Mouse (Mus musculus) MEL (cell line): ENCODE results near the gene Lrfn3. TPM values are rescaled to one million over a fixed set of nuclear protein-coding genes. Genes with fewer than 3 reads are reported as not detected.

ENCODE experiments used
- DNase-seq: peaks from one replicate; pipeline ENCODE4 v3.0.0; 2011; ENCODE audit warnings: low read depth, low spot score
- H3K27ac ChIP-seq: 2 replicates; pipeline ENCODE4 v1.5.1; 2012; ENCODE audit warnings: low read depth, mild to moderate bottlenecking, control low read depth, low read length, moderate library complexity; ENCODE audit not compliant: control insufficient read depth
- H3K27me3 ChIP-seq, 2 experiments: fragments of 150-350 bp in 1 of 2; sonication (generic) in 1 of 2; 2 replicates each; pipeline ENCODE4 v1.6.1; 2012; ENCODE audit warnings: low read length in 2 of 2, mild to moderate bottlenecking in 2 of 2, improper control_type of control experiment in 1 of 2, moderate library complexity in 1 of 2; ENCODE audit not compliant: insufficient read depth in 2 of 2, control insufficient read depth in 1 of 2
- H3K36me3 ChIP-seq, 2 experiments: 2 replicates each; pipeline ENCODE4 v1.6.1; 2012 to 2014; ENCODE audit warnings: low read length in 2 of 2, improper control_type of control experiment in 1 of 2, inconsistent platforms in 1 of 2, mild to moderate bottlenecking in 1 of 2; ENCODE audit not compliant: insufficient read depth in 2 of 2, control insufficient read depth in 1 of 2
- H3K4me1 ChIP-seq, 2 experiments: fragments of 150-350 bp in 1 of 2; sonication (generic) in 1 of 2; 2 replicates each; pipeline ENCODE4 v1.6.1; 2012; ENCODE audit warnings: low read length in 2 of 2, improper control_type of control experiment in 1 of 2, mild to moderate bottlenecking in 1 of 2; ENCODE audit not compliant: insufficient read depth in 2 of 2, control insufficient read depth in 1 of 2
- H3K4me3 ChIP-seq, 2 experiments: fragments of 150-350 bp in 1 of 2; sonication (generic) in 1 of 2; 2 replicates each; pipeline ENCODE4 v1.5.1; 2012; ENCODE audit warnings: low read depth in 2 of 2, low read length in 2 of 2, mild to moderate bottlenecking in 2 of 2, moderate library complexity in 2 of 2, control low read depth in 1 of 2, improper control_type of control experiment in 1 of 2; ENCODE audit not compliant: control insufficient read depth in 1 of 2, insufficient read depth in 1 of 2
- H3K79me2 ChIP-seq: 2 replicates; pipeline ENCODE4 v1.6.1; 2012; ENCODE audit warnings: mild to moderate bottlenecking, low read length, moderate library complexity; ENCODE audit not compliant: control insufficient read depth, poor library complexity, insufficient read depth
- H3K9ac ChIP-seq: 2 replicates; pipeline ENCODE4 v1.6.1; 2012; ENCODE audit warnings: low read depth, mild to moderate bottlenecking, control low read depth, low read length, moderate library complexity; ENCODE audit not compliant: control insufficient read depth, poor library complexity, severe bottlenecking
- H3K9me3 ChIP-seq: fragments of 150-350 bp; sonication (generic); replicated peaks from 2 replicates; pipeline ENCODE4 v1.6.1; 2012; ENCODE audit warnings: mild to moderate bottlenecking, low read length, improper control_type of control experiment, moderate library complexity; ENCODE audit not compliant: insufficient read depth
- BHLHE40 ChIP-seq: IDR thresholded peaks from 2 replicates; pipeline ENCODE4 v1.6.1; 2012; ENCODE audit warnings: low read depth, mild to moderate bottlenecking, inconsistent platforms, low read length, improper control_type of control experiment, borderline replicate concordance
- CHD1 ChIP-seq: IDR thresholded peaks from 2 replicates; pipeline ENCODE4 v1.6.1; 2012; ENCODE audit warnings: low read depth, mild to moderate bottlenecking, inconsistent platforms, low read length, improper control_type of control experiment
- CHD2 ChIP-seq: IDR thresholded peaks from 2 replicates; pipeline ENCODE4 v1.6.1; 2011; ENCODE audit warnings: low read length, improper control_type of control experiment
- CTCF ChIP-seq, 3 experiments: IDR thresholded peaks in 2 of 3; conservative IDR thresholded peaks in 1 of 3; 2 replicates each; pipeline ENCODE4 v1.5.1; 2011 to 2012; ENCODE audit warnings: low read length in 3 of 3, low read depth in 2 of 3, mild to moderate bottlenecking in 2 of 3, improper control_type of control experiment in 1 of 3, inconsistent platforms in 1 of 3, mixed read lengths in 1 of 3, moderate library complexity in 1 of 3; ENCODE audit not compliant: control insufficient read depth in 1 of 3, insufficient read depth in 1 of 3, poor library complexity in 1 of 3, severe bottlenecking in 1 of 3
- ELF1 ChIP-seq: IDR thresholded peaks from 2 replicates; pipeline ENCODE4 v1.6.1; 2014; ENCODE audit warnings: low read depth, mild to moderate bottlenecking, inconsistent platforms, low read length, improper control_type of control experiment, moderate library complexity
- ETS1 ChIP-seq: IDR thresholded peaks from 2 replicates; pipeline ENCODE4 v1.6.1; 2012; ENCODE audit warnings: low read depth, mild to moderate bottlenecking, inconsistent platforms, low read length, improper control_type of control experiment, moderate library complexity
- GABPA ChIP-seq: IDR thresholded peaks from 2 replicates; pipeline ENCODE4 v1.6.1; 2012; ENCODE audit warnings: low read depth, mild to moderate bottlenecking, inconsistent platforms, low read length, improper control_type of control experiment, moderate library complexity
- GATA1 ChIP-seq: IDR thresholded peaks from 2 replicates; pipeline ENCODE4 v1.6.1; 2011; ENCODE audit warnings: low read depth, low read length, improper control_type of control experiment
- HCFC1 ChIP-seq: IDR thresholded peaks from 2 replicates; pipeline ENCODE4 v1.6.1; 2012; ENCODE audit warnings: low read depth, mild to moderate bottlenecking, inconsistent platforms, low read length, improper control_type of control experiment, moderate library complexity
- JUND ChIP-seq: IDR thresholded peaks from 2 replicates; pipeline ENCODE4 v1.6.1; 2011; ENCODE audit warnings: low read depth, mild to moderate bottlenecking, improper control_type of control experiment, low read length
- MAX ChIP-seq: IDR thresholded peaks from 2 replicates; pipeline ENCODE4 v1.6.1; 2011; ENCODE audit warnings: low read length, improper control_type of control experiment
- MAZ ChIP-seq: IDR thresholded peaks from 2 replicates; pipeline ENCODE4 v1.6.1; 2012; ENCODE audit warnings: low read depth, mild to moderate bottlenecking, inconsistent platforms, low read length, improper control_type of control experiment
- MXI1 ChIP-seq: IDR thresholded peaks from 2 replicates; pipeline ENCODE4 v1.6.1; 2011; ENCODE audit warnings: mild to moderate bottlenecking, low read depth, low read length, improper control_type of control experiment
- MYB ChIP-seq: IDR thresholded peaks from 2 replicates; pipeline ENCODE4 v1.6.1; 2011; ENCODE audit warnings: mild to moderate bottlenecking, low read depth, low read length, improper control_type of control experiment
- MYC ChIP-seq: IDR thresholded peaks from 2 replicates; pipeline ENCODE4 v1.6.1; 2011; ENCODE audit warnings: low read depth, mild to moderate bottlenecking, low read length, improper control_type of control experiment, moderate library complexity
- POLR2A ChIP-seq, 2 experiments: IDR thresholded peaks; 2 replicates each; pipeline ENCODE4 v1.6.1; 2011 to 2012; ENCODE audit warnings: low read length in 2 of 2, mild to moderate bottlenecking in 2 of 2, control low read depth in 1 of 2, improper control_type of control experiment in 1 of 2, low read depth in 1 of 2, moderate library complexity in 1 of 2; ENCODE audit not compliant: control insufficient read depth in 1 of 2, insufficient read depth in 1 of 2, poor library complexity in 1 of 2
- POLR2AphosphoS5 ChIP-seq: IDR thresholded peaks from 2 replicates; pipeline ENCODE4 v1.6.1; 2012; ENCODE audit warnings: low read depth, borderline replicate concordance, mild to moderate bottlenecking, inconsistent platforms, low read length, moderate library complexity, mixed read lengths
- RAD21 ChIP-seq: IDR thresholded peaks from 2 replicates; pipeline ENCODE4 v1.6.1; 2011; ENCODE audit warnings: mild to moderate bottlenecking, low read depth, low read length, improper control_type of control experiment
- SIN3A ChIP-seq: IDR thresholded peaks from 2 replicates; pipeline ENCODE4 v1.6.1; 2012; ENCODE audit warnings: low read length, improper control_type of control experiment, inconsistent platforms
- SMC3 ChIP-seq: IDR thresholded peaks from 2 replicates; pipeline ENCODE4 v1.6.1; 2011; ENCODE audit warnings: low read depth, low read length, improper control_type of control experiment
- TAL1 ChIP-seq: IDR thresholded peaks from 2 replicates; pipeline ENCODE4 v1.6.1; 2012; ENCODE audit warnings: mild to moderate bottlenecking, inconsistent platforms, low read length, moderate library complexity, mixed read lengths
- TBP ChIP-seq: IDR thresholded peaks from 2 replicates; pipeline ENCODE4 v1.8.0; 2011; ENCODE audit warnings: low read depth, low read length, improper control_type of control experiment
- USF2 ChIP-seq, 2 experiments: IDR thresholded peaks; 2 replicates each; pipeline ENCODE4 v1.6.1; 2011 to 2012; ENCODE audit warnings: improper control_type of control experiment in 2 of 2, low read length in 2 of 2, borderline replicate concordance in 1 of 2, inconsistent platforms in 1 of 2, low read depth in 1 of 2, mild to moderate bottlenecking in 1 of 2; ENCODE audit not compliant: insufficient read depth in 1 of 2
- ZC3H11A ChIP-seq: IDR thresholded peaks from 2 replicates; pipeline ENCODE4 v1.6.1; 2012; ENCODE audit warnings: low read depth, mild to moderate bottlenecking, inconsistent platforms, low read length, improper control_type of control experiment
- ZKSCAN1 ChIP-seq: IDR thresholded peaks from 2 replicates; pipeline ENCODE4 v1.6.1; 2012; ENCODE audit warnings: low read depth, mild to moderate bottlenecking, inconsistent platforms, low read length, improper control_type of control experiment, moderate library complexity
- polyA plus RNA-seq, 2 experiments: library from polyadenylated mRNA; stranded (reverse) in 1 of 2; unstranded in 1 of 2; fragments of >175 nt in 1 of 2; fragments of >200 nt in 1 of 2; gene quantifications; 2 replicates each; pipeline versions ENCODE4 v1.2.1 to v1.2.4; 2012; ENCODE audit warnings: low replicate concordance in 2 of 2, low read depth in 1 of 2; ENCODE audit not compliant: insufficient read length in 2 of 2, insufficient read depth in 1 of 2, missing spikeins in 1 of 2
- total RNA-seq: library from RNA; depleted of rRNA; stranded (reverse); fragments of 300-350 nt; gene quantifications from 2 replicates; pipeline ENCODE4 v1.2.3, GENCODE M21; 2012

The Lrfn3 gene
- total and polyA plus RNA-seq, 3 experiments: not detected

GRCm38 (mm10) chr7:30384106-30384505 lies 21.5 kb upstream of the Lrfn3 start:
- Histone ChIP-seq H3K27ac (no peak overlapping the region), H3K36me3 (no peaks in the 10 kb centered on the region), H3K9me3 (no peaks in the 10 kb centered on the region), H3K9ac (no peak overlapping the region), H3K4me1 (no peaks in the 10 kb centered on the region), H3K4me3 (no peak overlapping the region)
- TF ChIP-seq TBP (no peak), POLR2AphosphoS5 (no peak), TAL1 (no peak), MAX (no peak), BHLHE40 (no peak), HCFC1 (no peak), USF2 (IDR thresholded peaks at IDR 0.05; ENCODE audit: borderline replicate concordance in 1 of 2, insufficient read depth in 1 of 2, low read depth in 1 of 2, low read length in 2 of 2) (no peak), CHD2 (no peak), ZC3H11A (no peak), JUND (no peak), CTCF (IDR thresholded peaks at IDR 0.05 in 2 of 3, conservative IDR thresholded peaks at IDR 0.05 in 1 of 3; ENCODE audit: control insufficient read depth in 1 of 3, insufficient read depth in 1 of 3, low read depth in 2 of 3, low read length in 3 of 3, poor library complexity in 1 of 3, severe bottlenecking in 1 of 3) (no peak)
- TF ChIP-seq, all 39 proteins: peak for 0
- DNase-seq: no peak
- Histone ChIP-seq H3K27me3 (no peaks in the 10 kb centered on the region), H3K79me2 (no peaks in the 10 kb centered on the region)

- Histone ChIP-seq H3K9ac (no peak overlapping the region), H3K27ac (no peak overlapping the region), H3K79me2 (no peaks in the 10 kb centered on the region), H3K4me1 (no peaks in the 10 kb centered on the region), H3K27me3 (no peaks in the 10 kb centered on the region; a peak in 2 of 4 replicates), H3K36me3 (no peaks in the 10 kb centered on the region), H3K4me3 (no peak overlapping the region), H3K9me3 (no peaks in the 10 kb centered on the region)
- TF ChIP-seq MXI1: no peak
- DNase-seq: no peak
Measured at GRCm38 (mm10) chr7:30380061-30380460, 17.5 kb upstream of the Lrfn3 start.

- DNase-seq: peak; percentile 97
- no peaks in the 10 kb centered on the region for H3K79me2 ChIP-seq
- no peak overlapping the region for H3K27ac ChIP-seq
- peaks cover 0 to 4% of the 10 kb centered on the region in 2 experiments; a peak in 1 of 4 replicates for H3K4me1 ChIP-seq
- H3K9me3 ChIP-seq: no peaks in the 10 kb centered on the region
- peaks cover 0 to 1% of the 10 kb centered on the region in 2 experiments; a peak in 1 of 4 replicates for H3K27me3 ChIP-seq
- peaks cover 0 to 2% of the 10 kb centered on the region in 2 experiments; a peak in 1 of 4 replicates for H3K36me3 ChIP-seq
- H3K4me3 ChIP-seq: peak overlapping the region; percentile 54 to 79
- H3K9ac ChIP-seq: peak overlapping the region; percentile 68
- TF ChIP-seq MYB (no peak), GATA1 (peak; percentile 79), POLR2AphosphoS5 (no peak), MAZ (peak; percentile 75), ETS1 (peak; percentile 20; the same call in 1 of the 2 replicates), BHLHE40 (0 out of 2 replicates have a peak, but pooled peaks have one; percentile 29), RAD21 (peak; percentile 98), ELF1 (peak; percentile 84), HCFC1 (peak; percentile 100), GABPA (no peak), POLR2A (IDR thresholded peaks at IDR 0.05; ENCODE audit: control insufficient read depth in 1 of 2, insufficient read depth in 1 of 2, low read depth in 1 of 2, low read length in 2 of 2, poor library complexity in 1 of 2) (peak; percentile 36 to 60; a peak in 1 of 4 replicates), CTCF (IDR thresholded peaks at IDR 0.05 in 2 of 3, conservative IDR thresholded peaks at IDR 0.05 in 1 of 3; ENCODE audit: control insufficient read depth in 1 of 3, insufficient read depth in 1 of 3, low read depth in 2 of 3, low read length in 3 of 3, poor library complexity in 1 of 3, severe bottlenecking in 1 of 3) (peak in 2 of 3 experiments; percentile 88 to 92; a peak in 5 of 6 replicates), TAL1 (no peak), SIN3A (peak; percentile 92), TBP (0 out of 2 replicates have a peak, but pooled peaks have one; percentile 31), SMC3 (peak; percentile 99), MYC (peak; percentile 89), ZKSCAN1 (no peak), CHD1 (no peak), MAX (peak; percentile 73; the same call in 1 of the 2 replicates)
Measured at GRCm38 (mm10) chr7:30373501-30373962, 11.0 kb upstream of the Lrfn3 start.
